8 mouse cellular contexts compared by ENCODE assay signal in the genomic region with DNA sequence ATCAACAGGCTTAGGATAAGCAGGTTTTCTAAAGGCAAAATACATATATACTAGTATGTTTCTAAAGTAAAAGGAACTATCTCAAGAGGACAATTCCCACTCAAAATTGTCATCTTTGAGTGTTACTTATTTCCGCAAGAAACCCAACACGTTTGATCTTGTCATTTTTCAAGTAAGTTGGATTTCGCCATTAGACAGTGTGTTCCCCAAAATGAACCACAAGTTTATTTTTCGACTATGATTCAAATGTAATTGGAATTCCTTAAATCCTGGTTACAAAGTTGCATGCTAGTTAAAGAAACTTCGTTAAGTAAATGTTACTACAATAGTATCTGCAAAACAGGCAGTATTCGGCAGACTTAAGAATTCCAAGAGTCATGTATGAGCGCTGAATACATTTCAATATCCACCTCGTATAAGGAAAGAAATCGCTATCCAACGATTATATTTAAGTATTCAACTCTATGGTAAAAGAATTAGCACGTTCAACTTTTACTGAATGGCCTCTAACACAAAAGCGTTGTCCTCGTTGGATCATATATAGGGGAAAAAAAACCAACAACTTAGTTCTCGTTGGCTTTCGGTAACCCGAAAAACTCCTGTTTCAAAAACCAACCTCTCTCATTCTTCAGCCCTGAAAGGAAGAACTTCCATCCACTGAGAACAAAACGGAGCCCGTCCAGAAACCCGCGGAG.
DNase-seq lines count a peak whose midpoint lies in the region; ATAC-seq and TF ChIP-seq lines count a peak whose summit lies in the region.

No protein-coding gene starts in this region.

- ATAC-seq in kidney, embryonic 15.5 days (replicated peaks; ENCODE audit: low FRiP score): no peak
- no peak for ATAC-seq in hindbrain, embryonic 14.5 days (ENCODE audit: low FRiP score)
- no peak for ATAC-seq in midbrain, embryonic 16.5 days

- no peak for DNase-seq in kidney, postnatal 4 days
- peak; percentile 13 for DNase-seq in brain, embryonic 14.5 days (ENCODE audit: low read depth)
- peak; percentile 28 for DNase-seq in hindbrain, embryonic 14.5 days (ENCODE audit: low spot score)
- no peak for DNase-seq in spleen, postnatal 36 days (ENCODE audit: low spot score in 2 of 2)
- DNase-seq in left cerebral cortex, postnatal 25 days (ENCODE audit: low spot score in 2 of 2): no peak
- no peak for DNase-seq in retina, embryonic 14.5 days (ENCODE audit: low spot score)

- H3K27me3 ChIP-seq in kidney, embryonic 15.5 days: no peaks in the 10 kb centered on the region
- no peaks in the 10 kb centered on the region for H3K27me3 ChIP-seq in hindbrain, embryonic 14.5 days (ENCODE audit: control insufficient read depth, insufficient read depth, low read length)
- H3K27me3 ChIP-seq in midbrain, embryonic 16.5 days (ENCODE audit: control insufficient read depth, insufficient read depth, low read depth, low read length): no peaks in the 10 kb centered on the region

- TF ChIP-seq CTCF in brain, embryonic 14.5 days (IDR thresholded peaks at IDR 0.05; ENCODE audit: borderline replicate concordance, extremely low read depth, insufficient read depth, insufficient read length): no peak

- H3K9me3 ChIP-seq in kidney, embryonic 15.5 days (replicated peaks): no peaks in the 10 kb centered on the region
- H3K9me3 ChIP-seq in hindbrain, embryonic 14.5 days (ENCODE audit: control insufficient read depth, low read length): no peaks in the 10 kb centered on the region
- no peaks in the 10 kb centered on the region for H3K9me3 ChIP-seq in midbrain, embryonic 16.5 days (replicated peaks; ENCODE audit: control insufficient read depth, low read length, poor library complexity, severe bottlenecking)

- no peaks in the 10 kb centered on the region for H3K36me3 ChIP-seq in kidney, embryonic 15.5 days
- H3K36me3 ChIP-seq in hindbrain, embryonic 14.5 days (replicated peaks; ENCODE audit: control insufficient read depth, insufficient read depth): no peaks in the 10 kb centered on the region
- no peaks in the 10 kb centered on the region for H3K36me3 ChIP-seq in midbrain, embryonic 16.5 days (ENCODE audit: control insufficient read depth, insufficient read depth, low read length)

- peak overlapping the region; percentile 91 for H3K4me3 ChIP-seq in kidney, embryonic 15.5 days (replicated peaks)
- H3K4me3 ChIP-seq in hindbrain, embryonic 14.5 days (replicated peaks; ENCODE audit: low read length): peak overlapping the region; percentile 99
- peak overlapping the region; percentile 48 for H3K4me3 ChIP-seq in midbrain, embryonic 16.5 days (ENCODE audit: low read depth, low read length)

- 2% methylated on average over 20 of the region's 20 CpGs for WGBS in kidney, embryonic 15.5 days
- WGBS in hindbrain, embryonic 14.5 days: 4% methylated on average over 20 of the region's 20 CpGs
- WGBS in midbrain, embryonic 16.5 days: 4% methylated on average over 20 of the region's 20 CpGs

- peak overlapping the region; percentile 100 for H3K27ac ChIP-seq in kidney, embryonic 15.5 days
- H3K27ac ChIP-seq in hindbrain, embryonic 14.5 days: peak overlapping the region; percentile 99
- peak overlapping the region; percentile 79 for H3K27ac ChIP-seq in midbrain, embryonic 16.5 days (ENCODE audit: low read length)

- H3K4me1 ChIP-seq in kidney, embryonic 15.5 days: peaks cover 38% of the 10 kb centered on the region
- H3K4me1 ChIP-seq in hindbrain, embryonic 14.5 days (replicated peaks; ENCODE audit: control insufficient read depth, insufficient read depth, low read length): peaks cover 47% of the 10 kb centered on the region
- peaks cover 37% of the 10 kb centered on the region for H3K4me1 ChIP-seq in midbrain, embryonic 16.5 days (ENCODE audit: control insufficient read depth, insufficient read depth, low read length)

- no peak for TF ChIP-seq POLR2A in brain, embryonic 14.5 days (IDR thresholded peaks at IDR 0.05; ENCODE audit: borderline replicate concordance, extremely low read depth, insufficient read depth, insufficient read length, poor library complexity, severe bottlenecking)

- H3K9ac ChIP-seq in kidney, embryonic 15.5 days: peak overlapping the region; percentile 85
- peak overlapping the region; percentile 98 for H3K9ac ChIP-seq in hindbrain, embryonic 14.5 days
- peak overlapping the region; percentile 66 for H3K9ac ChIP-seq in midbrain, embryonic 16.5 days (ENCODE audit: low read depth, low read length)

- peak overlapping the region; percentile 57 for H3K4me2 ChIP-seq in kidney, embryonic 15.5 days
- H3K4me2 ChIP-seq in hindbrain, embryonic 14.5 days (replicated peaks): peak overlapping the region; percentile 85
- peak overlapping the region; percentile 75 for H3K4me2 ChIP-seq in midbrain, embryonic 16.5 days (ENCODE audit: low read length)

- intact Hi-C loops in left cerebral cortex, postnatal 25 days (cut with DNase I): no loop called here

Comparison
In these comparisons a context has a peak if more than half of its experiments do, and no peak if none do; other contexts are left out.
1. H3K4me3 ChIP-seq: peak in every context shown above with its lines; median percentile 99 in hindbrain, embryonic 14.5 days; 91 in kidney, embryonic 15.5 days; 48 in midbrain, embryonic 16.5 days.
2. DNase-seq: peak in brain, embryonic 14.5 days (single experiment) and hindbrain, embryonic 14.5 days (single experiment); none in kidney, postnatal 4 days (0 of 2), spleen, postnatal 36 days (0 of 2), left cerebral cortex, postnatal 25 days (0 of 2) and retina, embryonic 14.5 days (single experiment).
3. Peak in every context shown above with its lines, with median percentiles within 50 percentile points of each other: H3K27ac ChIP-seq, H3K4me2 ChIP-seq and H3K9ac ChIP-seq.